Mouse (Mus musculus) bone marrow macrophage, adult 2 months (primary cell): ENCODE results near the gene Tjp1.

ENCODE experiments used
- CTCF ChIP-seq: IDR thresholded peaks from 2 replicates; pipeline ENCODE4 v1.5.1; 2012; ENCODE audit warnings: low read depth, mild to moderate bottlenecking, low read length, moderate library complexity
- POLR2A ChIP-seq: IDR thresholded peaks from 2 replicates; pipeline ENCODE4 v1.6.1; 2012; ENCODE audit warnings: mild to moderate bottlenecking, low read depth, low read length, borderline replicate concordance

DNA sequence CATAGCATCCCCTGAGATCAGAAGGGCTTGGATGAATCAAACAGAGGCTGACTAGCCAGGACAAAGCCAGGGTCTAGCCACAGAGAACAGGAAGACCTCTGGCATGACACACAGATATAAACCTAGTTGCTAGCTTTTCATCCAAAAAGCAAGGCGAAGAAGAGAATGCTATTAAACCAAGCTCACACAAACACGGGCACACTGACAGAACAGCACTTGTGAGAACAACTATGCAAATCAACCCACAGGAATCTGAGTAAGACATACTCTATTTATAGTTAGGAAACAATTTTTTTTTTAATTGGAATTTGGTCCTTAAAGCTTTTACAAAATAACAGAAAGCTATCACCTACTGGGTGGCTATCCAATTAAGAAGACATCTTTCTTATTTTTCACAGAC, 212.4 kb downstream of the Tjp1 start:
- TF ChIP-seq CTCF (no peak), POLR2A (no peak)
